Mouse (Mus musculus) liver (tissue): Measurements from ENCODE around the gene Pnpla2.

Source experiments
- DNase-seq: peaks from one replicate; pipeline ENCODE4 v3.0.0-alpha.2; 2020; ENCODE audit warnings: mixed read lengths

Gene Pnpla2

GRCm38 (mm10) chr7:141451928-141452327 is 3.1 kb upstream of the Pnpla2 start:
- no peak for DNase-seq

DNA sequence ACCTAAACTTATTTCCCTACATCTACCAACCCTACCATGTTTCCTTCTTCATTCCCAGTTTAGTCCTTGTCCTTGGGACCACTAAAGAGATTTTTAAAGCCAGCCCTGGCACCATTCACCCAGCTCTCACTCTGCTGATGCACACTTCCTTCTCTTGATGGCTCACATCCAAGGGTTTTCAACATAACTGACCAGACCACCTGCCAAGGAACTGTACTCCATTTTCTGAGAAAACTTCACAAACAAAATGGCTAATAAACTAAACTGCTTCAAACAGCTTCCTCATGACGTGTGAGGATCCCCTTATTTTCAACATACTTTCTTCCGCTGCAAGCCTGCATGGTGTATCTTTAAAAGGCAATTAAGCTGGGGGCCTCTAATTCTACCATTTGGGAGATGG is 1.4 kb upstream of the Pnpla2 start:
- DNase-seq, result no peak

- DNase-seq, result peak; percentile 69
Observed at GRCm38 (mm10) chr7:141455610-141456314, 764 bp downstream of the Pnpla2 start.

DNA sequence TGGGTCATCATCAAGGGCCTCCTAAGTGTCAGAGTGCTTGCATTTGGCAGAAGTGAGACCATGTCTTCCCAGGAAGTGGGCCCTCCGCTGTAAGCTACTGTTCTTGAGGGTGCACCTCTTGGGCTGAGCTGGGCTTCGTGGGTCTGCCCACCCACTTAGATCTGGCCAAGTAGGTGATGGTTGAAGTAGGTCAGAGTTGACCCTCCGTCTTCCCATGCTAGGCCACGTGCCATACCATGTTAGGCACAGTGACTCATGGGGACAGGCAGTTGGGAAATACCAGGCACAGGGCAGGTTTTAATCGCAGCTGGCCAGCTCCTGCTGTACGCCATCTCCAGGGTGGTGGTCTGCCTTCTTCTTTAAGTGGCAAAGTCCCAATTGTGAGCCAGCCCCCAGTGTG is 1.7 kb downstream of the Pnpla2 start:
- no peak for DNase-seq

- DNase-seq, result no peak
Observed at GRCm38 (mm10) chr7:141457236-141457635, 2.2 kb downstream of the Pnpla2 start.

- DNase-seq, result peak; percentile 69
Observed at GRCm38 (mm10) chr7:141457986-141458660, 3.1 kb downstream of the Pnpla2 start.

DNA sequence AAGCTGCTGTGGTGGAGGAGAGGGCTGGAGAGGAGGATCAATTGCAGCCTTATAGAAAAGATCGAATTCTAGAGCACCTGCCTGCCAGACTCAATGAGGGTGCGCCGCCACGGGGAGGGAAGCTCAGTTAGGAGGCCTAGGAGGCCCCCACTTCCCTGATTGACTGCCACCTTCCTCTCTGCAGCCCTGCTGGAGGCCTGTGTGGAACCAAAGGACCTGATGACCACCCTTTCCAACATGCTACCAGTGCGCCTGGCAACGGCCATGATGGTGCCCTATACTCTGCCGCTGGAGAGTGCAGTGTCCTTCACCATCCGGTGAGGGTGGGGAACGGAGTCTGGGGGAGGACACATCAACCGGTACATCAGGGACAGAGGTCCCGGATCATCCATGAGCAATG is 3.7 kb downstream of the Pnpla2 start:
- DNase-seq, result no peak

DNA sequence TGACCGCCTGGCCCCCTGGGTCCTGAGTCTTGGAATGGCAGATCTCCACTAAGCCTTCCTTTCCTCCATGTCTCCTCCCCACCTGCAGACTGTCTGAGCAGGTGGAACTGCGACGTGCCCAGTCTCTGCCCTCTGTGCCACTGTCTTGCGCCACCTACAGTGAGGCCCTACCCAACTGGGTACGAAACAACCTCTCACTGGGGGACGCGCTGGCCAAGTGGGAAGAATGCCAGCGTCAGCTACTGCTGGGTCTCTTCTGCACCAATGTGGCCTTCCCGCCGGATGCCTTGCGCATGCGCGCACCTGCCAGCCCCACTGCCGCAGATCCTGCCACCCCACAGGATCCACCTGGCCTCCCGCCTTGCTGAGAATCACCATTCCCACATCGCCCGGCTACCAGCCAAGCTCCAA is 4.3 kb downstream of the Pnpla2 start:
- no peak for DNase-seq

- DNase-seq, result no peak
Observed at GRCm38 (mm10) chr7:141460001-141460390, 5.0 kb downstream of the Pnpla2 start.

DNA sequence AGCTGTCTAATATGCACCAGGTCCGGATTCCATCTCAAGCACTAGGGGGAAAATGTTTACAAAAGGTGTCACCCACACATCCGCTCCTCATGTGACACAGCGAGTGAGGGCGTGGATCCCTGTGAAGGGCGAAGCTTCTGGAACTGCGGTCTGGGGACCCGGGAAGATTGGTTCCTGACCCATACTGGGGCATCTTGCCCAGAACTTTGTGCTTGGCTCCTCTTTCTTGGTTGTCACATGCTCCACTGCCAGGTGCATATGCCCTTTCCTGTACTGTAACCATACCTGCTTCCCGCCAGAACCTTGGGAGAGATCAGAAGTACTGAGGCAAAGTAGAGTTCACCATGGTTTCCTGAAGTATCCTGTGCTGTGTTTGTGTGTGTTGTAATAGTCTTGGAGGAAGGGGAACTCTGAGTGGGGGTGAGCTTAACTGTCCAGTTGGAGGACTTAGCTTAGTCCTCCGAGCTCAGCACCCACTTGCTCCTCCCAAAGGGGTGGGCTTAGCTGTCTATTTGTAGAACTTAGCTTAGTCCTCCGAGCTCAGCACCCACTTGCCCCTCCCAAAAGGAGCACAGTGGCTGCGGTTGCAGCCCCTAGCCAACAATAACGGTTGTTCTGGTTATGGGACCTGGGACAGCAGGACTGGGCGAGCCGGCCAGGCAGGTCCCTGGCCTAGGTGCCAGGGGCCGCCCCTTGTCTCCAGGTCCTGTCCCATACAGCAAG is 5.6 kb downstream of the Pnpla2 start, which contains the start of gene Cracr2b:
Gene Cracr2b (plus strand): TSS at position 704 of the 723 bp plus-strand sequence.
- no peak for DNase-seq

DNA sequence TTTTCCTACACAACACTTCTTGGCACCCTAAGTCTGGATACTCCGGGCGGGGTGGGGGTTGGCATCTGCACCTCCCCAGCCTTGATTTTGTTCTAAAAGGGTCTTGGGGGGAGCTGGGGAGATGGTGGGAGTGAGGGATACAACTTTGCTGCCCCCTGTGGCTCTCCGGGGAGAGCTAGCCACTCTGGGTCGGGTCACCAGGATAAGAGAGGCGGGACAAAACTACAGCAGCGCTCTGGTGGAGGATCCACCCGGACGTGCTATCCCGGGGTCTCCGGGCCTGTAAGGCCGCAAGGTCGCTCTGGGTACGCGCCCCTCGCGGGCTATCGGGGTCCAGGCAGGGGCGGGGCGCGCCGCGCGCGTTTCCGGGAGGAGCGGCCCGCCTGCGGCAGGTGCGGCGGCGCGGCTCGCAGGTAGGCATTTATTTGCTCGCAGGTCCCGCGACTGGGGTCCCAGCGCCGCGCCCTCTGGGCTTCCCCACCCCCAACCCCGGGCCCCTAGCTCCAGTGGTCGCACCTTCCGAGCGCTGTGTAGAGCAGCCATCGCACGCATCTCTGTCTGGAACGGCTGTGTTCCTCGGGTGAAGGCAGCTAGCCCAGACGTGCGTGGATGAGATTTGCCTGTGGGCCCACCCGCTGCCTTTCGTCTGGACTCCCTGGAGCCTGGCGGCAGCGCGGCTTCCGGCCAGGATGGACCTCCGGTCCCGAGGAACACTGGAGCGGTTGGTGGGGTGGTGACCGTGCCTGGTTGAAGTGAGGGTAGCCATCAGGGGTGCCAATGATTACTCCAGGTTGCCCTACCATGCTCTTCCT is 6.7 kb downstream of the Pnpla2 start:
- DNase-seq, result no peak

DNA sequence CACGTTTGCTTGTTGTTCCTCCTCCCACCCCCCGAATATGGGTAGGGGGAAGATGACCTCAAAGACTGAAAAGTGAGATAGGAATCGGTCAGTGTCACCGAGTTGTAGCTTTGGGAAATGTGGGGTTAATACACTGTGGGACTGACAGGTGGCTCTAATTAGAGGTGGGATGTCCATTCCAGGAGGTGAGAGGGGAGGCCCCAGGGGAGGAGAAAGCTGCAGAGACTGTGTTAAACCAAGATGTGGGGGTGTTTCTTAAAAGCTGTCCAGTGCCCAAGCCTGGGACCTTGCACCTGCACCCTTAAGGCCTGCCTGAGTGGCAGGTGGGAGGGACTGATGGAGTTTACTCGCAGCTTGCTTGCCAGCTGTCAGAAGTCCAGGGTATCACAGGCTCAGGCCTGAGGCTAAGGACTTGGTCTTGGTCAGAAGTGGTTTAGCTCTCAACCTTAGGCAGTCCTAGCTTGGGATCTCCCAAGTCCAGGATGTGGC is 7.4 kb downstream of the Pnpla2 start:
- DNase-seq, result no peak

GRCm38 (mm10) chr7:141463824-141464602 is 9.0 kb downstream of the Pnpla2 start:
- no peak for DNase-seq

DNA sequence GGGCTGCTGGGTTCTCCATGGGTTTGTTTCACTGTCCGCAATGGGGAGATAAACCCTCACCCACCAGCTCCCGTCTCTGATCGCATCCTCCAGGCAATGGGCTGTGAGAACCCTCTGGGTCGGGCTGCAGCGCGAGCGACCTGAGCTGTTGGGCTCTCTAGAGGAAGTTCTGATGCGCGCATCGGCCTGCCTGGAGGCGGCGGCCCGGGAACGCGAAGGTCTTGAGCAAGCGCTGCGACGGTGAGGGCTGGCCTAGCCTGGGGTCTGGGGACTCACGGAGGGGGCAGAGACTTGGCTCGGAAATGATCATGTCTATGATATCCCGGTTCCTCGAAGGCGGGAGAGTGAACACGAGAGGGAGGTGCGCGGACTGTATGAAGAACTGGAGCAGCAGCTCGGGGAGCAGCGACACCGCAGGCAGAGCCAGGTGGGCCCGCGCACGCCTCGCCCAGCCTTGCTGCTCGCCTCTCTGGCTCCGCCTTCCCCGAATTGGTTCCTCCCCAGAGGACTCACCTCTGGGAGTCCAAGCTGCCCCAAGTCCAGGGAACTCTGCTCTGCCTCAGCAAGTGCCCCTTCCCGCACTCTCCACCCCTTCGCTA is 9.7 kb downstream of the Pnpla2 start:
- no peak for DNase-seq

DNA sequence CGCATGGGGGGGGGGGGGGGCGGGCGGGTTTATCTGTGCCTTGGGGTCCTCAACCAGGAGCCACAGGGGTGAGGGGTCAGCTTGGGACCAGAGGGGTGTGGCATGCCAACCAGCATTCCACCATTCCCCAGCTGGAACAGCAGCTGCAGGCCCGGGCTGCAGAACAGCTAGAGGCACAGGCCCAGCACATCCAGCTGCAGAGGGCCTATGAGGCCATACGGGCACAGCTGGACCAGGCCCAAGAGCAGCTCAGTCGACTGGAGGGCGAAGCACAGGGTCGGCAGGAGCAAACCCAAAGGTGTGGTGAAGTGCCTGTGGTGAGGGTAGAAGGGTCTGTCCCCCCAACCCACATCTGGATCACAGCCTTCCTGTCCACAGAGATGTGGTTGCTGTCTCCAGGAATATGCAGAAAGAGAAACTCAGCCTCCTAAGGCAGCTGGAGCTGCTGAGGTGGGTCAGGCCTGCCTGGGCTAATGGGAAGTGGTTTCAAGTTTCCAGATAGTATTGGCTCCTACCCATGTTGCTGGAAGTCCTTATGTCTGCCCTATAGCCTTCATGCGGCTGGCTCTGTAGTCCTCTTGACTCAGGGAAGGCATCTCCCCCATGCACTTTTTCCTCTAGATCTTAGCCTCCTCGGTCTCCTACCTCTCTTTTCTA is 10.5 kb downstream of the Pnpla2 start:
- DNase-seq, result no peak

- no peak for DNase-seq
Observed at GRCm38 (mm10) chr7:141466045-141466394, 11.0 kb downstream of the Pnpla2 start.

- DNase-seq, result no peak
Observed at GRCm38 (mm10) chr7:141466607-141467148, 11.7 kb downstream of the Pnpla2 start.

- peak; percentile 94 for DNase-seq
Observed at GRCm38 (mm10) chr7:141467230-141468030, 12.4 kb downstream of the Pnpla2 start, which contains the start of gene Cd151. Gene Cd151, plus strand, starts transcription at chr7:141467392.

DNA sequence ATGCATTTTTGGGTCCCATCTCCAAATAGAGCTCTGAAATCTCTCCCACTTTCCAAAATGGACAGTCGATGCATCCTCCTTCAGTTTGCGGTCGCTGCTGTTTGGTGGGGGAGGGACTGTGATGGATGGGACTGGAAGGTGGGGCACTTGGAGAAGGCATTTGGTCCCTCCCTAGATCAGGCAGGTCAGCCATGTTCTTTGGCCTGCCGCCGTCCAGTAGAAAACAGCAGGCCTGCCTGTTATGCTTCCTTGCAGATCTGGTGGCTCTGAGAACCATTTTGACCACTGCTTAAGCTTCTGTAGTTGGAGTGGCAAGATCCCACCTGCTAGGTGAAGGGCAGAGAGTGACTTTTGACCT is 13.1 kb downstream of the Pnpla2 start:
- DNase-seq, result no peak
